Mouse (Mus musculus): Measurements from ENCODE around the gene Plekhn1. TPM values are rescaled to one million over a fixed set of nuclear protein-coding genes. Genes with fewer than 3 reads are reported as not detected.
A peak's percentile ranks its signal among the peaks of the same experiment; 100 is the strongest.

Plekhn1 gene
- polyA plus RNA-seq, 1 experiment from 2014 or later = 22.3 TPM

GRCm38 (mm10) chr4:156216196-156216595 lies 18.5 kb downstream of the Plekhn1 start:
- no peak overlapping the region for H3K27ac ChIP-seq (ENCODE audit: low read length)
- H3K9me3 ChIP-seq (ENCODE audit: low read length) = no peaks in the 10 kb centered on the region
- H3K9ac ChIP-seq (replicated peaks; ENCODE audit: low read length) = no peak overlapping the region
- no peaks in the 10 kb centered on the region for H3K4me1 ChIP-seq (ENCODE audit: insufficient read depth, low read length)
- no peak for ATAC-seq (ENCODE audit: low FRiP score, low TSS enrichment)
- no peak overlapping the region for H3K4me3 ChIP-seq (ENCODE audit: low read length)
- no peak overlapping the region for H3K4me2 ChIP-seq (replicated peaks; ENCODE audit: low read depth, low read length)
- 86% methylated on average over 2 of the region's 2 CpGs for WGBS
- H3K36me3 ChIP-seq (ENCODE audit: insufficient read depth, low read length) = no peaks in the 10 kb centered on the region
- no peaks in the 10 kb centered on the region for H3K27me3 ChIP-seq (ENCODE audit: insufficient read depth, low read length)

GRCm38 (mm10) chr4:156215649-156216048 lies 19.0 kb downstream of the Plekhn1 start, which contains the start of gene Perm1:
Gene Perm1, plus strand, starts transcription at chr4:156215868.
- no peak for ATAC-seq (ENCODE audit: low FRiP score, low TSS enrichment)
- 72% methylated on average over 4 of the region's 4 CpGs for WGBS

GRCm38 (mm10) chr4:156213134-156213533 lies 21.5 kb downstream of the Plekhn1 start:
- no peak overlapping the region for H3K27ac ChIP-seq (ENCODE audit: low read length)
- no peak overlapping the region for H3K4me3 ChIP-seq (ENCODE audit: low read length)
- WGBS = 91% methylated on average over 13 of the region's 13 CpGs
- peaks cover 4% of the 10 kb centered on the region; the same call in 1 of the 2 replicates for H3K9me3 ChIP-seq (ENCODE audit: low read length)
- ATAC-seq (ENCODE audit: low FRiP score, low TSS enrichment) = no peak
- no peaks in the 10 kb centered on the region for H3K27me3 ChIP-seq (ENCODE audit: insufficient read depth, low read length)
- no peak overlapping the region for H3K4me2 ChIP-seq (replicated peaks; ENCODE audit: low read depth, low read length)
- H3K4me1 ChIP-seq (ENCODE audit: insufficient read depth, low read length) = no peaks in the 10 kb centered on the region
- no peaks in the 10 kb centered on the region; the same call in 1 of the 2 replicates for H3K36me3 ChIP-seq (ENCODE audit: insufficient read depth, low read length)
- no peak overlapping the region for H3K9ac ChIP-seq (replicated peaks; ENCODE audit: low read length)

More at GRCm38 (mm10) chr4:156215649-156216048, 19.0 kb downstream of the Plekhn1 start, which contains the start of gene Perm1:
- Histone ChIP-seq H3K4me1 (ENCODE audit: insufficient read depth, low read length) (no peaks in the 10 kb centered on the region), H3K27me3 (ENCODE audit: insufficient read depth, low read length) (no peaks in the 10 kb centered on the region), H3K4me2 (replicated peaks; ENCODE audit: low read depth, low read length) (no peak within 1 kb of the TSS), H3K4me3 (ENCODE audit: low read length) (no peak within 1 kb of the TSS), H3K9ac (replicated peaks; ENCODE audit: low read length) (no peak within 1 kb of the TSS), H3K36me3 (ENCODE audit: insufficient read depth, low read length) (no peaks in the 10 kb centered on the region), H3K9me3 (ENCODE audit: low read length) (no peaks in the 10 kb centered on the region), H3K27ac (ENCODE audit: low read length) (no peak within 1 kb of the TSS)

GRCm38 (mm10) chr4:156209963-156210635 lies 24.6 kb downstream of the Plekhn1 start:
- ATAC-seq (ENCODE audit: low FRiP score, low TSS enrichment) = no peak
- Histone ChIP-seq H3K27ac (ENCODE audit: low read length) (no peak overlapping the region), H3K9me3 (ENCODE audit: low read length) (peaks cover 4% of the 10 kb centered on the region; the same call in 1 of the 2 replicates), H3K4me3 (ENCODE audit: low read length) (no peak overlapping the region), H3K4me2 (replicated peaks; ENCODE audit: low read depth, low read length) (no peak overlapping the region), H3K4me1 (ENCODE audit: insufficient read depth, low read length) (no peaks in the 10 kb centered on the region), H3K36me3 (ENCODE audit: insufficient read depth, low read length) (no peaks in the 10 kb centered on the region; the same call in 1 of the 2 replicates), H3K9ac (replicated peaks; ENCODE audit: low read length) (no peak overlapping the region), H3K27me3 (ENCODE audit: insufficient read depth, low read length) (0 out of 2 replicates have a peak, but pooled peaks cover 2% of the 10 kb centered on the region)
- 68% methylated on average over 13 of the region's 13 CpGs for WGBS

GRCm38 (mm10) chr4:156208872-156209271 lies 25.8 kb downstream of the Plekhn1 start:
- Histone ChIP-seq H3K9ac (replicated peaks; ENCODE audit: low read length) (no peak overlapping the region), H3K27ac (ENCODE audit: low read length) (no peak overlapping the region), H3K4me2 (replicated peaks; ENCODE audit: low read depth, low read length) (no peak overlapping the region), H3K4me3 (ENCODE audit: low read length) (no peak overlapping the region), H3K27me3 (ENCODE audit: insufficient read depth, low read length) (peaks cover 5% of the 10 kb centered on the region; the same call in 1 of the 2 replicates), H3K36me3 (ENCODE audit: insufficient read depth, low read length) (no peaks in the 10 kb centered on the region; the same call in 1 of the 2 replicates), H3K4me1 (ENCODE audit: insufficient read depth, low read length) (peaks cover 11% of the 10 kb centered on the region), H3K9me3 (ENCODE audit: low read length) (peaks cover 4% of the 10 kb centered on the region; the same call in 1 of the 2 replicates)
- no peak for ATAC-seq (ENCODE audit: low FRiP score, low TSS enrichment)
- 85% methylated on average over 4 of the region's 4 CpGs for WGBS

- peaks cover 18% of the 10 kb centered on the region for H3K4me1 ChIP-seq (ENCODE audit: insufficient read depth, low read length)
- peak overlapping the region; percentile 77 for H3K9ac ChIP-seq (replicated peaks; ENCODE audit: low read length)
- peak overlapping the region; percentile 70 for H3K4me3 ChIP-seq (ENCODE audit: low read length)
- H3K36me3 ChIP-seq (ENCODE audit: insufficient read depth, low read length) = no peaks in the 10 kb centered on the region; the same call in 1 of the 2 replicates
- peak overlapping the region; percentile 96 for H3K4me2 ChIP-seq (replicated peaks; ENCODE audit: low read depth, low read length)
- H3K27ac ChIP-seq (ENCODE audit: low read length) = peak overlapping the region; percentile 68
- WGBS = under 1% methylated on average over 49 of the region's 49 CpGs
- peak; percentile 49 for ATAC-seq (ENCODE audit: low FRiP score, low TSS enrichment)
- peaks cover 9% of the 10 kb centered on the region; the same call in 1 of the 2 replicates for H3K27me3 ChIP-seq (ENCODE audit: insufficient read depth, low read length)
- H3K9me3 ChIP-seq (ENCODE audit: low read length) = peaks cover 1% of the 10 kb centered on the region; the same call in 1 of the 2 replicates
These were observed 31.1 kb downstream of the Plekhn1 start for GRCm38 (mm10) chr4:156203413-156204131.

- peak within 1 kb of the TSS; percentile 77 for H3K9ac ChIP-seq (replicated peaks; ENCODE audit: low read length)
- peak within 1 kb of the TSS; percentile 96 for H3K4me2 ChIP-seq (replicated peaks; ENCODE audit: low read depth, low read length)
- WGBS = under 1% methylated on average over 30 of the region's 39 CpGs
- H3K36me3 ChIP-seq (ENCODE audit: insufficient read depth, low read length) = no peaks in the 10 kb centered on the region
- peaks cover 9% of the 10 kb centered on the region; the same call in 1 of the 2 replicates for H3K27me3 ChIP-seq (ENCODE audit: insufficient read depth, low read length)
- H3K4me3 ChIP-seq (ENCODE audit: low read length) = peak within 1 kb of the TSS; percentile 70
- peaks cover 21% of the 10 kb centered on the region for H3K4me1 ChIP-seq (ENCODE audit: insufficient read depth, low read length)
- no peaks in the 10 kb centered on the region for H3K9me3 ChIP-seq (ENCODE audit: low read length)
- peak; percentile 80 for ATAC-seq (ENCODE audit: low FRiP score, low TSS enrichment)
- H3K27ac ChIP-seq (ENCODE audit: low read length) = peak within 1 kb of the TSS; percentile 68
These were observed 31.6 kb downstream of the Plekhn1 start, which contains the start of gene AW011738 for GRCm38 (mm10) chr4:156203001-156203412. Gene AW011738, plus strand, starts transcription at chr4:156203304.

GRCm38 (mm10) chr4:156202462-156202893 lies 32.2 kb downstream of the Plekhn1 start:
- Histone ChIP-seq H3K36me3 (ENCODE audit: insufficient read depth, low read length) (no peaks in the 10 kb centered on the region), H3K9ac (replicated peaks; ENCODE audit: low read length) (peak overlapping the region; percentile 77), H3K4me3 (ENCODE audit: low read length) (peak overlapping the region; percentile 70), H3K27me3 (ENCODE audit: insufficient read depth, low read length) (peaks cover 9% of the 10 kb centered on the region; the same call in 1 of the 2 replicates), H3K9me3 (ENCODE audit: low read length) (no peaks in the 10 kb centered on the region), H3K27ac (ENCODE audit: low read length) (peak overlapping the region; percentile 59), H3K4me2 (replicated peaks; ENCODE audit: low read depth, low read length) (peak overlapping the region; percentile 96), H3K4me1 (ENCODE audit: insufficient read depth, low read length) (peaks cover 21% of the 10 kb centered on the region)
- 39% methylated on average over 12 of the region's 12 CpGs for WGBS
- ATAC-seq (ENCODE audit: low FRiP score, low TSS enrichment) = no peak

- no peak for ATAC-seq (ENCODE audit: low FRiP score, low TSS enrichment)
- Histone ChIP-seq H3K4me1 (ENCODE audit: insufficient read depth, low read length) (peaks cover 27% of the 10 kb centered on the region), H3K36me3 (ENCODE audit: insufficient read depth, low read length) (no peaks in the 10 kb centered on the region), H3K4me3 (ENCODE audit: low read length) (no peak within 1 kb of the TSS), H3K9me3 (ENCODE audit: low read length) (no peaks in the 10 kb centered on the region), H3K9ac (replicated peaks; ENCODE audit: low read length) (no peak within 1 kb of the TSS), H3K27me3 (ENCODE audit: insufficient read depth, low read length) (peaks cover 9% of the 10 kb centered on the region; the same call in 1 of the 2 replicates), H3K27ac (ENCODE audit: low read length) (no peak within 1 kb of the TSS; the same call in 1 of the 2 replicates), H3K4me2 (replicated peaks; ENCODE audit: low read depth, low read length) (0 out of 2 replicates have a peak within 1 kb of the TSS, but pooled peaks have one; percentile 19)
- WGBS = 57% methylated on average over 10 of the region's 10 CpGs
These were observed 33.8 kb downstream of the Plekhn1 start, which contains the start of gene Isg15 for GRCm38 (mm10) chr4:156200623-156201475. Gene Isg15, minus strand, starts transcription at chr4:156200818.
